Mouse (Mus musculus): Measurements from ENCODE around the gene Siva1.
A peak's percentile ranks its signal among the peaks of the same experiment; 100 is the strongest.

DNA sequence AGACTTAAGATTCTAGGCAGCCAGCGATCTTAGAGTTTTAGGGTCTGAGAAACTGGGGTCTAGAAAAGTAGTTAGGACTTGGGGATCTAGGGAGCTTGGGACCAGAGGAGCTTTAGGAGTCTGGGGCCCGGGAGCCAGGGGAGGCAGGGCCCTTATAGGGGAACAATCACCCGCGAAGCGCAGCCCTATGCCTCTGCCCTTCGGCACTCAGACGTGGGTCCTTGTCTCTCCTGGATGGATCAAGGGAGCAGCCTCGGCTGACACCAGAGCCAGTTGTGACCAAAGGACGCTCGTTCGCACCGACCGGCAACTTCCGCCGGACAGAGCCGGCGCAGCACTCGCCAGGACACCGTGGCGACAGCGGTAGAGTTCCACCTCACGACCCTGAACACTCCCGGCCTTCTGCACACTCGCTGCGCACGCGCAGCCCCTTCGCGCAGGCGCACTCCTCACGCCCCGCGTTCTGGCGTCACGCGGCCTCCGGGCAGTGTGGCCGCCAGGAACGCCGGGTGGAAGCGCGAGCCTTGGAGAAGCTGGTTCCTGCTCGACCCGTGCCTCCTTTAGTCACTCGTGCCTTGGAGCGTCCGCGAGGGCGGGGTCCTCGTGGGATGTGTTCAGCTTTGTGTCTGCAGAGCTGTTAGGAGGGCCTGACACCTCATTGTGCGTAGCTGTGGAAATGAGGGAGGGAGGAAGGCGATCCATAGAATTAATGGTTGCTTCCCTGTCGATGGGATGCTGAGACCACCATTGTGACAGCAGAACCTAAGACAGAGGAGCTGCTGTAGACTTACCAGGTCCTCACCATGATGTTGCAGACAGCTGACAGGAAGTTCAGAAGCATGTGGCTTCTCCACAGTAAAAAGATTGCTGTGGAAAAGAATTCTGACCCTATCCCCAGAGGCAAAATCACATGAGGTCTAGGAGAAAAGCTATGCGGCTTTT lies 49.0 kb downstream of the Siva1 start:
- TF ChIP-seq MYC (IDR thresholded peaks at IDR 0.05; ENCODE audit: low read depth, low read length) (peak; percentile 84), CTCF (conservative IDR thresholded peaks at IDR 0.05 in 1 of 2, IDR thresholded peaks at IDR 0.05 in 1 of 2; ENCODE audit: low read depth in 2 of 2, low read length in 2 of 2) (no peak), POLR2A (IDR thresholded peaks at IDR 0.05; ENCODE audit: low read depth, low read length) (peak; percentile 94), EP300 (IDR thresholded peaks at IDR 0.05; ENCODE audit: low read length) (no peak)
